Mouse (Mus musculus): Measurements from ENCODE around the gene Micall2.

Gene Micall2

GRCm38 (mm10) chr5:139674940-139675706 is 61.0 kb downstream of the Micall2 start:
- no peak for DNase-seq

- DNase-seq = peak; percentile 13
These were observed 66.8 kb downstream of the Micall2 start for GRCm38 (mm10) chr5:139669380-139669779.

GRCm38 (mm10) chr5:139668494-139668893 is 67.6 kb downstream of the Micall2 start:
- DNase-seq = peak; percentile 36

GRCm38 (mm10) chr5:139666496-139666895 is 69.6 kb downstream of the Micall2 start:
- no peak for DNase-seq

- no peak for DNase-seq
These were observed 70.8 kb downstream of the Micall2 start for GRCm38 (mm10) chr5:139665375-139665774.

- DNase-seq = no peak
These were observed 74.4 kb downstream of the Micall2 start for GRCm38 (mm10) chr5:139661713-139662112.

GRCm38 (mm10) chr5:139659307-139659706 is 76.8 kb downstream of the Micall2 start:
- no peak for DNase-seq

GRCm38 (mm10) chr5:139658865-139659264 is 77.3 kb downstream of the Micall2 start:
- no peak for DNase-seq

GRCm38 (mm10) chr5:139657959-139658602 is 78.1 kb downstream of the Micall2 start:
- DNase-seq = no peak
